Mouse (Mus musculus) cortical plate, adult 2 months (tissue): ENCODE data around the gene Inpp5a.

Experiments
- CTCF ChIP-seq: fragments of 200-500 bp; IDR thresholded peaks from 2 replicates; pipeline ENCODE4 v1.5.1; 2011; ENCODE audit warnings: mild to moderate bottlenecking, control low read depth, low read length; ENCODE audit not compliant: insufficient read depth; ENCODE audit errors: extremely low read depth
- POLR2A ChIP-seq: fragments of 200-500 bp; IDR thresholded peaks from 2 replicates; pipeline ENCODE4 v1.6.1; 2011; ENCODE audit warnings: mild to moderate bottlenecking, low read length, control low read depth; ENCODE audit not compliant: insufficient read depth; ENCODE audit errors: extremely low read depth

- TF ChIP-seq CTCF (no peak), POLR2A (no peak)
Measured at GRCm38 (mm10) chr7:139515959-139516660, 127.2 kb downstream of the Inpp5a start.
